ENCODE assay signal across 8 mouse cellular contexts in genomic region chr17:29031771-29032273, GRCm38 (mm10). TPM values are rescaled to one million over a fixed set of nuclear protein-coding genes. Genes with fewer than 3 reads are reported as not detected.
A peak's percentile ranks its signal among the peaks of the same experiment; 100 is the strongest.
DNase-seq lines count a peak whose midpoint lies in the region; ATAC-seq and TF ChIP-seq lines count a peak whose summit lies in the region.

No protein-coding gene starts in this region.

- peak overlapping the region; percentile 63 for H3K4me3 ChIP-seq in lung, embryonic 15.5 days
- H3K4me3 ChIP-seq in liver, embryonic 11.5 days (ENCODE audit: low read depth, low read length), result peak overlapping the region; percentile 74
- peak overlapping the region; percentile 63 for H3K4me3 ChIP-seq in olfactory bulb, adult 2 months (ENCODE audit: insufficient read depth, low read depth, low read length)

- no peak for ATAC-seq in lung, embryonic 15.5 days (ENCODE audit: borderline replicate concordance, extremely low read depth, low FRiP score, low TSS enrichment)
- peak; percentile 33; the same call in 1 of the 2 replicates for ATAC-seq in liver, embryonic 11.5 days (replicated peaks; ENCODE audit: low FRiP score)

- peaks cover 9% of the 10 kb centered on the region for H3K36me3 ChIP-seq in lung, embryonic 15.5 days
- peaks cover 6% of the 10 kb centered on the region for H3K36me3 ChIP-seq in liver, embryonic 11.5 days (ENCODE audit: control insufficient read depth, insufficient read depth, low read length)

- intact Hi-C loops in left cerebral cortex, postnatal 4 days (cut with DNase I), result no loop called here

- no peak for DNase-seq in lung, adult 18-20 months
- peak; percentile 45 for DNase-seq in c-Kit-negative CD71-positive TER-119-positive erythroid progenitor cells, embryonic 14.5 days (ENCODE audit: low read depth, low spot score)
- DNase-seq in heart, postnatal 4 days, result peak; percentile 47
- no peak for DNase-seq in liver, embryonic 11.5 days (ENCODE audit: low spot score)
- no peak for DNase-seq in left cerebral cortex, postnatal 4 days
- DNase-seq in left cerebral cortex, adult 11 months (ENCODE audit: low spot score), result no peak

- no peak for TF ChIP-seq POLR2A in olfactory bulb, adult 2 months (IDR thresholded peaks at IDR 0.05; ENCODE audit: insufficient read depth, low read depth, low read length)

- under 1% methylated on average over 26 of the region's 26 CpGs for WGBS in lung, embryonic 15.5 days
- under 1% methylated on average over 26 of the region's 26 CpGs for WGBS in liver, embryonic 11.5 days
- under 1% methylated on average over 26 of the region's 26 CpGs for WGBS in olfactory bulb, adult 2 months

- H3K27me3 ChIP-seq in lung, embryonic 15.5 days, result no peaks in the 10 kb centered on the region
- H3K27me3 ChIP-seq in liver, embryonic 11.5 days (replicated peaks; ENCODE audit: control insufficient read depth, insufficient read depth, low read length), result no peaks in the 10 kb centered on the region

- peaks cover 29% of the 10 kb centered on the region for H3K4me1 ChIP-seq in lung, embryonic 15.5 days
- peaks cover 23% of the 10 kb centered on the region for H3K4me1 ChIP-seq in liver, embryonic 11.5 days (replicated peaks; ENCODE audit: control insufficient read depth, insufficient read depth, low read length)
- H3K4me1 ChIP-seq in olfactory bulb, adult 2 months (ENCODE audit: control insufficient read depth, insufficient read depth, low read length), result peaks cover under 1% of the 10 kb centered on the region; the same call in 1 of the 2 replicates

- TF ChIP-seq CTCF in olfactory bulb, adult 2 months (IDR thresholded peaks at IDR 0.05; ENCODE audit: insufficient read depth, low read depth, low read length), result no peak

- no peaks in the 10 kb centered on the region for H3K9me3 ChIP-seq in lung, embryonic 15.5 days
- H3K9me3 ChIP-seq in liver, embryonic 11.5 days (ENCODE audit: control insufficient read depth, low read length), result no peaks in the 10 kb centered on the region

- H3K4me2 ChIP-seq in lung, embryonic 15.5 days, result peak overlapping the region; percentile 61
- H3K4me2 ChIP-seq in liver, embryonic 11.5 days, result peak overlapping the region; percentile 92

- H3K9ac ChIP-seq in lung, embryonic 15.5 days, result peak overlapping the region; percentile 91
- H3K9ac ChIP-seq in liver, embryonic 11.5 days (ENCODE audit: low read depth, low read length), result peak overlapping the region; percentile 99

- peak overlapping the region; percentile 98 for H3K27ac ChIP-seq in lung, embryonic 15.5 days
- peak overlapping the region; percentile 99 for H3K27ac ChIP-seq in liver, embryonic 11.5 days (ENCODE audit: low read depth, low read length)
- peak overlapping the region; percentile 85 for H3K27ac ChIP-seq in olfactory bulb, adult 2 months (ENCODE audit: insufficient read depth, low read depth, low read length)

RNA-seq across cellular contexts. Expression of gene Srsf3, which starts 0.6 kb away (rescaled TPM):
- 633 and 642 TPM in 2 replicates for polyA plus RNA-seq in lung, embryonic 15.5 days (2015; fragmentation: Nextera tagmentation; extraction: Ambion mirVana)
- 100 to 1,000 TPM; 224 to 227 TPM for total RNA-seq in heart, postnatal 4 days (2021)
- polyA plus RNA-seq in liver, embryonic 11.5 days (2014; fragmentation: Nextera tagmentation; extraction: Ambion mirVana), result 532 and 579 TPM in 2 replicates
- polyA plus RNA-seq in olfactory bulb, adult 2 months (2012; ENCODE audit: insufficient read depth, insufficient read length, low replicate concordance, missing spikeins), result 273 and 350 TPM in 2 replicates
- 100 to 1,000 TPM; 220 to 228 TPM for total RNA-seq in left cerebral cortex, postnatal 4 days (2021)

RNA-seq across cellular contexts. Expression of gene Stk38, which starts 24.0 kb away (rescaled TPM):
- 96.6 and 105 TPM in 2 replicates for polyA plus RNA-seq in lung, embryonic 15.5 days (2015; fragmentation: Nextera tagmentation; extraction: Ambion mirVana)
- 10 to 100 TPM; 64.3 to 67.4 TPM for total RNA-seq in heart, postnatal 4 days (2021)
- polyA plus RNA-seq in liver, embryonic 11.5 days (2014; fragmentation: Nextera tagmentation; extraction: Ambion mirVana), result 83.3 and 90.1 TPM in 2 replicates
- 164 and 189 TPM in 2 replicates for polyA plus RNA-seq in olfactory bulb, adult 2 months (2012; ENCODE audit: insufficient read depth, insufficient read length, low replicate concordance, missing spikeins)
- 10 to 100 TPM; 83.3 to 93.2 TPM for total RNA-seq in left cerebral cortex, postnatal 4 days (2021)

RNA-seq across cellular contexts. Expression of gene Cdkn1a, which starts 59.0 kb away (rescaled TPM):
- polyA plus RNA-seq in lung, embryonic 15.5 days (2015; fragmentation: Nextera tagmentation; extraction: Ambion mirVana), result 28.3 and 30.1 TPM in 2 replicates
- total RNA-seq in heart, postnatal 4 days (2021), result 10 to 100 TPM; 55.9 to 57.1 TPM
- 12.2 and 13.8 TPM in 2 replicates for polyA plus RNA-seq in liver, embryonic 11.5 days (2014; fragmentation: Nextera tagmentation; extraction: Ambion mirVana)
- polyA plus RNA-seq in olfactory bulb, adult 2 months (2012; ENCODE audit: insufficient read depth, insufficient read length, low replicate concordance, missing spikeins), result not detected in 2 replicates
- total RNA-seq in left cerebral cortex, postnatal 4 days (2021), result 10 to 100 TPM; 29.6 to 34.4 TPM

Comparison
In these comparisons a context has a peak if more than half of its experiments do, and no peak if none do; other contexts are left out.
1. DNase-seq: peak in c-Kit-negative CD71-positive TER-119-positive erythroid progenitor cells, embryonic 14.5 days (single experiment) and heart, postnatal 4 days (single experiment); none in lung, adult 18-20 months (0 of 2), liver, embryonic 11.5 days (single experiment), left cerebral cortex, postnatal 4 days (single experiment) and left cerebral cortex, adult 11 months (single experiment).
2. RNA of gene Cdkn1a, which starts 59.0 kb away (polyA plus RNA-seq): 28.3 to 30.1 TPM in lung, embryonic 15.5 days and 12.2 to 13.8 TPM in liver, embryonic 11.5 days; not detected in olfactory bulb, adult 2 months; every median in the first group is over 10 times any median in the second.
3. Peak in every context shown above with its lines, with median percentiles within 50 percentile points of each other: H3K27ac ChIP-seq and H3K4me3 ChIP-seq.